Mouse (Mus musculus) cortical plate, adult 2 months (tissue): ENCODE measurements around the gene Itga3.

Source experiments
- CTCF ChIP-seq: fragments of 200-500 bp; IDR thresholded peaks from 2 replicates; pipeline ENCODE4 v1.5.1; 2011; ENCODE audit warnings: mild to moderate bottlenecking, control low read depth, low read length; ENCODE audit not compliant: insufficient read depth; ENCODE audit errors: extremely low read depth
- POLR2A ChIP-seq: fragments of 200-500 bp; IDR thresholded peaks from 2 replicates; pipeline ENCODE4 v1.6.1; 2011; ENCODE audit warnings: mild to moderate bottlenecking, low read length, control low read depth; ENCODE audit not compliant: insufficient read depth; ENCODE audit errors: extremely low read depth

DNA sequence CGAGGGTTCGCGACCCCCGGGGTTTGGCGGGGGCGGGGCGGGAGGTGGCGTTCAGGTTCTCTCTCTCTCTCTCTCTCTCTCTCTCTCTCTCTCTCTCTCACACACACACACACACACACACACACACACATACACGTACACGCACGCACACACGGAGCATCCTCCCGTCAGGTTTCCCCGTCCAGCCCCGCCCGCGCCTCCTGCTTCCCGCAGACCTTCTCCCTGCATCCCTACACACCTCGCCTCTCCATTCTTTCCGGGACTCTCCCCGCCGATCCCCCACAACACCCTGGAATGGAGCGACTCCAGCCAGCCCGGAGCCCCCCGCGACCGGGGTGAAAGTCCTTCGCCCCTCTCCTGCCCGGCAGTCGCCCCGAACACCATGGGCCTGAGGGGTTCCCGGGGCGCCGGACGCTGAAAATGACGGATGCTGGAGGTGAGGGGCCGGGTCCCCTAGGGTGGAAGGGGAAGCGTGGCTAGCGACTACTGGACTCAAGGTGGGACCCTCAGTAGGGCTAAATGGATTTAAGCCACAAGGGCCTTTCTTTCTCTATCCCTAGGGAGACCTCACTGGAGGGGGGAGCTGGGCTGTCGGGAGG, 66.4 kb downstream of the Itga3 start:
- TF ChIP-seq CTCF (no peak), POLR2A (no peak)
